Mouse (Mus musculus): Measurements from ENCODE around the gene 6430550D23Rik. TPM values are rescaled to one million over a fixed set of nuclear protein-coding genes. Genes with fewer than 3 reads are reported as not detected.
A peak's percentile ranks its signal among the peaks of the same experiment; 100 is the strongest.

Gene 6430550D23Rik
- polyA plus RNA-seq, 1 experiment from 2014 or later = 2.4 TPM

GRCm38 (mm10) chr2:155962991-155963390 lies 44.8 kb downstream of the 6430550D23Rik start:
- H3K36me3 ChIP-seq (ENCODE audit: control insufficient read depth, insufficient read depth) = peaks cover 14% of the 10 kb centered on the region; the same call in 1 of the 2 replicates
- H3K9ac ChIP-seq (replicated peaks; ENCODE audit: low read depth, low read length) = 0 out of 2 replicates have a peak overlapping the region, but pooled peaks have one; percentile 1
- ATAC-seq = no peak
- no peak overlapping the region for H3K4me2 ChIP-seq (ENCODE audit: low read length)
- no peak overlapping the region for H3K27ac ChIP-seq (ENCODE audit: low read length)
- no peaks in the 10 kb centered on the region for H3K27me3 ChIP-seq (replicated peaks; ENCODE audit: control insufficient read depth, insufficient read depth, low read length)
- WGBS = 10% methylated on average over 1 of the region's 1 CpGs
- H3K4me3 ChIP-seq (replicated peaks; ENCODE audit: low read length) = no peak overlapping the region
- H3K4me1 ChIP-seq (replicated peaks; ENCODE audit: control insufficient read depth, insufficient read depth, low read length) = 0 out of 2 replicates have a peak, but pooled peaks cover 4% of the 10 kb centered on the region
- H3K9me3 ChIP-seq (ENCODE audit: control insufficient read depth, low read length) = no peaks in the 10 kb centered on the region

GRCm38 (mm10) chr2:155961862-155962261 lies 45.9 kb downstream of the 6430550D23Rik start:
- 74% methylated on average over 10 of the region's 10 CpGs for WGBS
- peaks cover 11% of the 10 kb centered on the region; the same call in 1 of the 2 replicates for H3K36me3 ChIP-seq (ENCODE audit: control insufficient read depth, insufficient read depth)
- H3K9ac ChIP-seq (replicated peaks; ENCODE audit: low read depth, low read length) = no peak overlapping the region
- no peak overlapping the region for H3K4me3 ChIP-seq (replicated peaks; ENCODE audit: low read length)
- H3K27me3 ChIP-seq (replicated peaks; ENCODE audit: control insufficient read depth, insufficient read depth, low read length) = no peaks in the 10 kb centered on the region
- peaks cover 14% of the 10 kb centered on the region for H3K4me1 ChIP-seq (replicated peaks; ENCODE audit: control insufficient read depth, insufficient read depth, low read length)
- no peak for ATAC-seq
- H3K9me3 ChIP-seq (ENCODE audit: control insufficient read depth, low read length) = no peaks in the 10 kb centered on the region
- H3K27ac ChIP-seq (ENCODE audit: low read length) = no peak overlapping the region
- H3K4me2 ChIP-seq (ENCODE audit: low read length) = no peak overlapping the region

- 94% methylated on average over 5 of the region's 5 CpGs for WGBS
- no peak for ATAC-seq
Observed at GRCm38 (mm10) chr2:155959981-155960380, 47.8 kb downstream of the 6430550D23Rik start.

GRCm38 (mm10) chr2:155956134-155957059 lies 51.4 kb downstream of the 6430550D23Rik start, which contains the start of gene Cep250:
TSS of gene Cep250 (plus strand) at chr2:155956458.
- peak; percentile 97 for ATAC-seq
- Histone ChIP-seq H3K4me3 (replicated peaks; ENCODE audit: low read length) (peak within 1 kb of the TSS; percentile 96), H3K27ac (ENCODE audit: low read length) (peak within 1 kb of the TSS; percentile 94), H3K36me3 (ENCODE audit: control insufficient read depth, insufficient read depth) (no peaks in the 10 kb centered on the region), H3K9me3 (ENCODE audit: control insufficient read depth, low read length) (no peaks in the 10 kb centered on the region), H3K4me2 (ENCODE audit: low read length) (peak within 1 kb of the TSS; percentile 74), H3K4me1 (replicated peaks; ENCODE audit: control insufficient read depth, insufficient read depth, low read length) (peaks cover 14% of the 10 kb centered on the region), H3K9ac (replicated peaks; ENCODE audit: low read depth, low read length) (peak within 1 kb of the TSS; percentile 99), H3K27me3 (replicated peaks; ENCODE audit: control insufficient read depth, insufficient read depth, low read length) (no peaks in the 10 kb centered on the region; the same call in 1 of the 2 replicates)
- under 1% methylated on average over 59 of the region's 59 CpGs for WGBS

More at GRCm38 (mm10) chr2:155959981-155960380, 47.8 kb downstream of the 6430550D23Rik start:
- H3K4me3 ChIP-seq (replicated peaks; ENCODE audit: low read length) = no peak overlapping the region
- 0 out of 2 replicates have a peak, but pooled peaks cover 5% of the 10 kb centered on the region for H3K36me3 ChIP-seq (ENCODE audit: control insufficient read depth, insufficient read depth)
- no peak overlapping the region for H3K4me2 ChIP-seq (ENCODE audit: low read length)
- no peaks in the 10 kb centered on the region for H3K9me3 ChIP-seq (ENCODE audit: control insufficient read depth, low read length)
- H3K9ac ChIP-seq (replicated peaks; ENCODE audit: low read depth, low read length) = no peak overlapping the region
- no peak overlapping the region for H3K27ac ChIP-seq (ENCODE audit: low read length)
- H3K27me3 ChIP-seq (replicated peaks; ENCODE audit: control insufficient read depth, insufficient read depth, low read length) = no peaks in the 10 kb centered on the region
- H3K4me1 ChIP-seq (replicated peaks; ENCODE audit: control insufficient read depth, insufficient read depth, low read length) = peaks cover 14% of the 10 kb centered on the region

GRCm38 (mm10) chr2:155952006-155952405 lies 55.8 kb downstream of the 6430550D23Rik start:
- ATAC-seq = no peak
- Histone ChIP-seq H3K4me3 (replicated peaks; ENCODE audit: low read length) (no peak overlapping the region), H3K4me2 (ENCODE audit: low read length) (no peak overlapping the region), H3K9ac (replicated peaks; ENCODE audit: low read depth, low read length) (no peak overlapping the region), H3K27me3 (replicated peaks; ENCODE audit: control insufficient read depth, insufficient read depth, low read length) (no peaks in the 10 kb centered on the region; the same call in 1 of the 2 replicates), H3K9me3 (ENCODE audit: control insufficient read depth, low read length) (no peaks in the 10 kb centered on the region), H3K36me3 (ENCODE audit: control insufficient read depth, insufficient read depth) (no peaks in the 10 kb centered on the region), H3K27ac (ENCODE audit: low read length) (no peak overlapping the region), H3K4me1 (replicated peaks; ENCODE audit: control insufficient read depth, insufficient read depth, low read length) (peaks cover 2% of the 10 kb centered on the region; the same call in 1 of the 2 replicates)

- Histone ChIP-seq H3K4me2 (ENCODE audit: low read length) (no peak overlapping the region), H3K4me1 (replicated peaks; ENCODE audit: control insufficient read depth, insufficient read depth, low read length) (peaks cover 13% of the 10 kb centered on the region; the same call in 1 of the 2 replicates), H3K4me3 (replicated peaks; ENCODE audit: low read length) (no peak overlapping the region), H3K36me3 (ENCODE audit: control insufficient read depth, insufficient read depth) (no peaks in the 10 kb centered on the region), H3K9me3 (ENCODE audit: control insufficient read depth, low read length) (no peaks in the 10 kb centered on the region), H3K27me3 (replicated peaks; ENCODE audit: control insufficient read depth, insufficient read depth, low read length) (no peaks in the 10 kb centered on the region; the same call in 1 of the 2 replicates), H3K9ac (replicated peaks; ENCODE audit: low read depth, low read length) (no peak overlapping the region), H3K27ac (ENCODE audit: low read length) (no peak overlapping the region)
- ATAC-seq = no peak
- WGBS = 8% methylated on average over 6 of the region's 6 CpGs
Observed at GRCm38 (mm10) chr2:155949362-155949761, 58.4 kb downstream of the 6430550D23Rik start.

- no peaks in the 10 kb centered on the region for H3K27me3 ChIP-seq (replicated peaks; ENCODE audit: control insufficient read depth, insufficient read depth, low read length)
- H3K9me3 ChIP-seq (ENCODE audit: control insufficient read depth, low read length) = no peaks in the 10 kb centered on the region
- WGBS = 45% methylated on average over 5 of the region's 5 CpGs
- H3K4me1 ChIP-seq (replicated peaks; ENCODE audit: control insufficient read depth, insufficient read depth, low read length) = peaks cover 19% of the 10 kb centered on the region
- no peak overlapping the region for H3K9ac ChIP-seq (replicated peaks; ENCODE audit: low read depth, low read length)
- no peak for ATAC-seq
- H3K36me3 ChIP-seq (ENCODE audit: control insufficient read depth, insufficient read depth) = no peaks in the 10 kb centered on the region
- H3K4me2 ChIP-seq (ENCODE audit: low read length) = no peak overlapping the region
- H3K4me3 ChIP-seq (replicated peaks; ENCODE audit: low read length) = no peak overlapping the region
- H3K27ac ChIP-seq (ENCODE audit: low read length) = no peak overlapping the region
Observed at GRCm38 (mm10) chr2:155947390-155948002, 60.3 kb downstream of the 6430550D23Rik start.

GRCm38 (mm10) chr2:155946499-155946898 lies 61.3 kb downstream of the 6430550D23Rik start:
- no peak for ATAC-seq
- no peak overlapping the region for H3K4me2 ChIP-seq (ENCODE audit: low read length)
- peaks cover 19% of the 10 kb centered on the region for H3K4me1 ChIP-seq (replicated peaks; ENCODE audit: control insufficient read depth, insufficient read depth, low read length)
- H3K27ac ChIP-seq (ENCODE audit: low read length) = no peak overlapping the region
- H3K36me3 ChIP-seq (ENCODE audit: control insufficient read depth, insufficient read depth) = no peaks in the 10 kb centered on the region
- H3K9me3 ChIP-seq (ENCODE audit: control insufficient read depth, low read length) = no peaks in the 10 kb centered on the region
- H3K27me3 ChIP-seq (replicated peaks; ENCODE audit: control insufficient read depth, insufficient read depth, low read length) = no peaks in the 10 kb centered on the region
- WGBS = 2% methylated on average over 4 of the region's 4 CpGs
- H3K4me3 ChIP-seq (replicated peaks; ENCODE audit: low read length) = no peak overlapping the region
- H3K9ac ChIP-seq (replicated peaks; ENCODE audit: low read depth, low read length) = no peak overlapping the region

- no peak overlapping the region for H3K27ac ChIP-seq (ENCODE audit: low read length)
- H3K36me3 ChIP-seq (ENCODE audit: control insufficient read depth, insufficient read depth) = no peaks in the 10 kb centered on the region
- no peak overlapping the region for H3K4me2 ChIP-seq (ENCODE audit: low read length)
- no peak overlapping the region for H3K9ac ChIP-seq (replicated peaks; ENCODE audit: low read depth, low read length)
- WGBS = 0% methylated on average over 7 of the region's 7 CpGs
- ATAC-seq = no peak
- H3K9me3 ChIP-seq (ENCODE audit: control insufficient read depth, low read length) = no peaks in the 10 kb centered on the region
- peaks cover 19% of the 10 kb centered on the region for H3K4me1 ChIP-seq (replicated peaks; ENCODE audit: control insufficient read depth, insufficient read depth, low read length)
- no peak overlapping the region for H3K4me3 ChIP-seq (replicated peaks; ENCODE audit: low read length)
- H3K27me3 ChIP-seq (replicated peaks; ENCODE audit: control insufficient read depth, insufficient read depth, low read length) = no peaks in the 10 kb centered on the region
Observed at GRCm38 (mm10) chr2:155946069-155946468, 61.7 kb downstream of the 6430550D23Rik start.
